Mouse (Mus musculus): ENCODE data around the gene Cdca7. TPM values are rescaled to one million over a fixed set of nuclear protein-coding genes. Genes with fewer than 3 reads are reported as not detected.

Cdca7 gene
- polyA plus RNA-seq, 1 experiment, result 5.1 TPM

GRCm38 (mm10) chr2:72474531-72475287 lies 1.2 kb upstream of the Cdca7 start:
- no peaks in the 10 kb centered on the region for H3K36me3 ChIP-seq (ENCODE audit: control insufficient read depth, insufficient read depth)
- H3K4me2 ChIP-seq (ENCODE audit: low read depth), result peak overlapping the region; percentile 79
- H3K79me2 ChIP-seq (ENCODE audit: control insufficient read depth, insufficient read depth), result peaks cover 20% of the 10 kb centered on the region
- no peak overlapping the region for H3ac ChIP-seq (ENCODE audit: control insufficient read depth, insufficient read length)
- no peak for TF ChIP-seq E2F4 (IDR thresholded peaks at IDR 0.05; ENCODE audit: insufficient read depth)
- TF ChIP-seq CEBPB (IDR thresholded peaks at IDR 0.05; ENCODE audit: insufficient read depth, poor library complexity, severe bottlenecking), result no peak
- TF ChIP-seq TCF3 (IDR thresholded peaks at IDR 0.05; ENCODE audit: insufficient read length, low read depth), result no peak
- TF ChIP-seq USF1 (IDR thresholded peaks at IDR 0.05; ENCODE audit: low read depth), result no peak
- no peak for TF ChIP-seq MYOD1 (IDR thresholded peaks at IDR 0.05; ENCODE audit: control insufficient read depth in 1 of 3, insufficient read length in 2 of 3, low read depth in 2 of 3)
- TF ChIP-seq POLR2AphosphoS2 (IDR thresholded peaks at IDR 0.05; ENCODE audit: insufficient read length, low read depth), result no peak
- no peak for TF ChIP-seq SRF (IDR thresholded peaks at IDR 0.05; ENCODE audit: control insufficient read depth, insufficient read length, low read depth)
- TF ChIP-seq REST (IDR thresholded peaks at IDR 0.05; ENCODE audit: insufficient read depth, insufficient read length), result no peak
- TF ChIP-seq POLR2A (IDR thresholded peaks at IDR 0.05; ENCODE audit: insufficient read length, low read depth), result no peak
- no peaks in the 10 kb centered on the region for H3K27me3 ChIP-seq (ENCODE audit: control insufficient read depth, insufficient read depth, insufficient read length)
- H3K4me3 ChIP-seq, result peak overlapping the region; percentile 63

GRCm38 (mm10) chr2:72475423-72475796 lies 549 bp upstream of the Cdca7 start:
- peaks cover 20% of the 10 kb centered on the region for H3K79me2 ChIP-seq (ENCODE audit: control insufficient read depth, insufficient read depth)
- peak overlapping the region; percentile 63 for H3K4me3 ChIP-seq
- peak overlapping the region; percentile 7 for H3ac ChIP-seq (ENCODE audit: control insufficient read depth, insufficient read length)
- no peak for TF ChIP-seq E2F4 (IDR thresholded peaks at IDR 0.05; ENCODE audit: insufficient read depth)
- TF ChIP-seq MAX (IDR thresholded peaks at IDR 0.05; ENCODE audit: low read depth), result no peak
- no peak for TF ChIP-seq POLR2A (IDR thresholded peaks at IDR 0.05; ENCODE audit: insufficient read length, low read depth)
- TF ChIP-seq CEBPB (IDR thresholded peaks at IDR 0.05; ENCODE audit: insufficient read depth, poor library complexity, severe bottlenecking), result no peak
- TF ChIP-seq MYOD1 (IDR thresholded peaks at IDR 0.05; ENCODE audit: control insufficient read depth in 1 of 3, insufficient read length in 2 of 3, low read depth in 2 of 3), result no peak
- TF ChIP-seq USF1 (IDR thresholded peaks at IDR 0.05; ENCODE audit: low read depth), result no peak
- no peak for TF ChIP-seq SRF (IDR thresholded peaks at IDR 0.05; ENCODE audit: control insufficient read depth, insufficient read length, low read depth)
- TF ChIP-seq TCF12 (IDR thresholded peaks at IDR 0.05; ENCODE audit: insufficient read depth, poor library complexity, severe bottlenecking), result no peak
- TF ChIP-seq POLR2AphosphoS2 (IDR thresholded peaks at IDR 0.05; ENCODE audit: insufficient read length, low read depth), result no peak
- TF ChIP-seq MYOG (IDR thresholded peaks at IDR 0.05; ENCODE audit: control insufficient read depth in 1 of 3, insufficient read depth in 1 of 3, insufficient read length in 2 of 3, low read depth in 2 of 3), result no peak
- TF ChIP-seq REST (IDR thresholded peaks at IDR 0.05; ENCODE audit: insufficient read depth, insufficient read length), result no peak
- no peak for TF ChIP-seq TCF3 (IDR thresholded peaks at IDR 0.05; ENCODE audit: insufficient read length, low read depth)
- H3K27me3 ChIP-seq (ENCODE audit: control insufficient read depth, insufficient read depth, insufficient read length), result no peaks in the 10 kb centered on the region
- H3K4me2 ChIP-seq (ENCODE audit: low read depth), result peak overlapping the region; percentile 79
- H3K36me3 ChIP-seq (ENCODE audit: control insufficient read depth, insufficient read depth), result no peaks in the 10 kb centered on the region

GRCm38 (mm10) chr2:72476486-72477211 lies 690 bp downstream of the Cdca7 start:
- Histone ChIP-seq H3ac (ENCODE audit: control insufficient read depth, insufficient read length) (peak overlapping the region; percentile 7), H3K79me2 (ENCODE audit: control insufficient read depth, insufficient read depth) (peaks cover 20% of the 10 kb centered on the region), H3K4me3 (peak overlapping the region; percentile 63), H3K27me3 (ENCODE audit: control insufficient read depth, insufficient read depth, insufficient read length) (no peaks in the 10 kb centered on the region), H3K4me2 (ENCODE audit: low read depth) (peak overlapping the region; percentile 79), H3K36me3 (ENCODE audit: control insufficient read depth, insufficient read depth) (no peaks in the 10 kb centered on the region)
- TF ChIP-seq POLR2AphosphoS2 (IDR thresholded peaks at IDR 0.05; ENCODE audit: insufficient read length, low read depth) (no peak), MAX (IDR thresholded peaks at IDR 0.05; ENCODE audit: low read depth) (no peak), MYOD1 (IDR thresholded peaks at IDR 0.05; ENCODE audit: control insufficient read depth in 1 of 3, insufficient read length in 2 of 3, low read depth in 2 of 3) (no peak), TCF3 (IDR thresholded peaks at IDR 0.05; ENCODE audit: insufficient read length, low read depth) (no peak), SRF (IDR thresholded peaks at IDR 0.05; ENCODE audit: control insufficient read depth, insufficient read length, low read depth) (no peak), REST (IDR thresholded peaks at IDR 0.05; ENCODE audit: insufficient read depth, insufficient read length) (no peak), CEBPB (IDR thresholded peaks at IDR 0.05; ENCODE audit: insufficient read depth, poor library complexity, severe bottlenecking) (no peak), E2F4 (IDR thresholded peaks at IDR 0.05; ENCODE audit: insufficient read depth) (no peak), USF1 (IDR thresholded peaks at IDR 0.05; ENCODE audit: low read depth) (no peak), TCF12 (IDR thresholded peaks at IDR 0.05; ENCODE audit: insufficient read depth, poor library complexity, severe bottlenecking) (no peak), POLR2A (IDR thresholded peaks at IDR 0.05; ENCODE audit: insufficient read length, low read depth) (no peak), MYOG (IDR thresholded peaks at IDR 0.05; ENCODE audit: control insufficient read depth in 1 of 3, insufficient read depth in 1 of 3, insufficient read length in 2 of 3, low read depth in 2 of 3) (no peak)

GRCm38 (mm10) chr2:72477221-72477620 lies 1.3 kb downstream of the Cdca7 start:
- Histone ChIP-seq H3K36me3 (ENCODE audit: control insufficient read depth, insufficient read depth) (no peaks in the 10 kb centered on the region), H3K4me2 (ENCODE audit: low read depth) (peak overlapping the region; percentile 79), H3K27me3 (ENCODE audit: control insufficient read depth, insufficient read depth, insufficient read length) (no peaks in the 10 kb centered on the region), H3K4me3 (peak overlapping the region; percentile 63), H3ac (ENCODE audit: control insufficient read depth, insufficient read length) (no peak overlapping the region), H3K79me2 (ENCODE audit: control insufficient read depth, insufficient read depth) (peaks cover 20% of the 10 kb centered on the region)
- TF ChIP-seq TCF12 (IDR thresholded peaks at IDR 0.05; ENCODE audit: insufficient read depth, poor library complexity, severe bottlenecking) (no peak), USF1 (IDR thresholded peaks at IDR 0.05; ENCODE audit: low read depth) (no peak), MAX (IDR thresholded peaks at IDR 0.05; ENCODE audit: low read depth) (no peak), POLR2AphosphoS2 (IDR thresholded peaks at IDR 0.05; ENCODE audit: insufficient read length, low read depth) (no peak), CEBPB (IDR thresholded peaks at IDR 0.05; ENCODE audit: insufficient read depth, poor library complexity, severe bottlenecking) (no peak), MYOG (IDR thresholded peaks at IDR 0.05; ENCODE audit: control insufficient read depth in 1 of 3, insufficient read depth in 1 of 3, insufficient read length in 2 of 3, low read depth in 2 of 3) (no peak), SRF (IDR thresholded peaks at IDR 0.05; ENCODE audit: control insufficient read depth, insufficient read length, low read depth) (no peak), E2F4 (IDR thresholded peaks at IDR 0.05; ENCODE audit: insufficient read depth) (no peak), POLR2A (IDR thresholded peaks at IDR 0.05; ENCODE audit: insufficient read length, low read depth) (no peak), MYOD1 (IDR thresholded peaks at IDR 0.05; ENCODE audit: control insufficient read depth in 1 of 3, insufficient read length in 2 of 3, low read depth in 2 of 3) (no peak), REST (IDR thresholded peaks at IDR 0.05; ENCODE audit: insufficient read depth, insufficient read length) (no peak), TCF3 (IDR thresholded peaks at IDR 0.05; ENCODE audit: insufficient read length, low read depth) (no peak)
